16 mouse cellular contexts compared by ENCODE assay signal in genomic region chrX:13518781-13519407, GRCm38 (mm10). TPM values are rescaled to one million over a fixed set of nuclear protein-coding genes. Genes with fewer than 3 reads are reported as not detected.
A peak's percentile ranks its signal among the peaks of the same experiment; 100 is the strongest.
DNase-seq lines count a peak whose midpoint lies in the region; ATAC-seq and TF ChIP-seq lines count a peak whose summit lies in the region.
"Had no signal": no experiment of that assay in that cellular context is flagged by ENCODE, and none has a peak within 500 bp of the region (broad histone marks: within the 10 kb centered on the region; RNA-seq: fewer than 3 reads in every experiment).

No protein-coding gene starts in this region.

- H3K4me1 ChIP-seq in intestine, embryonic 14.5 days (replicated peaks; ENCODE audit: control insufficient read depth, insufficient read depth, low read length): no peaks in the 10 kb centered on the region
- H3K4me1 ChIP-seq in intestine, embryonic 16.5 days (ENCODE audit: control insufficient read depth, insufficient read depth, low read length): no peaks in the 10 kb centered on the region
- H3K4me1 ChIP-seq in midbrain, embryonic 16.5 days (ENCODE audit: control insufficient read depth, insufficient read depth, low read length): no peaks in the 10 kb centered on the region
- H3K4me1 ChIP-seq in midbrain, embryonic 11.5 days (ENCODE audit: control insufficient read depth, insufficient read depth, low read length): no peaks in the 10 kb centered on the region
- peaks cover 10% of the 10 kb centered on the region for H3K4me1 ChIP-seq in olfactory bulb, adult 2 months (ENCODE audit: control insufficient read depth, insufficient read depth, low read length)
- H3K4me1 ChIP-seq: forebrain, embryonic 10.5 days; neural tube, embryonic 12.5 days had no signal

- no peaks in the 10 kb centered on the region for H3K9me3 ChIP-seq in intestine, embryonic 14.5 days (ENCODE audit: control insufficient read depth, low read length)
- no peaks in the 10 kb centered on the region for H3K9me3 ChIP-seq in intestine, embryonic 16.5 days (ENCODE audit: control insufficient read depth, low read length)
- H3K9me3 ChIP-seq in midbrain, embryonic 16.5 days (replicated peaks; ENCODE audit: control insufficient read depth, low read length, poor library complexity, severe bottlenecking): no peaks in the 10 kb centered on the region
- H3K9me3 ChIP-seq in midbrain, embryonic 11.5 days (ENCODE audit: control insufficient read depth, low read length): no peaks in the 10 kb centered on the region
- H3K9me3 ChIP-seq: forebrain, embryonic 10.5 days; G1E; liver, embryonic 13.5 days; neural tube, embryonic 12.5 days had no signal

- DNase-seq in gastrocnemius, adult 2 months: no peak
- no peak for DNase-seq in gastrocnemius, adult 8-10 months (ENCODE audit: low spot score in 2 of 2)
- DNase-seq in intestine, embryonic 14.5 days (ENCODE audit: low spot score): peak; percentile 24
- DNase-seq in midbrain, embryonic 11.5 days (ENCODE audit: low spot score, missing footprints): no peak
- no peak for DNase-seq in thymus, postnatal 25 days
- DNase-seq: kidney, adult 9 months; liver, embryonic 13.5 days; thymus, adult 2 months had no signal

- no peak for ATAC-seq in intestine, embryonic 14.5 days (replicated peaks; ENCODE audit: low FRiP score, low TSS enrichment, low read depth)
- no peak for ATAC-seq in intestine, embryonic 16.5 days
- ATAC-seq in midbrain, embryonic 16.5 days: peak; percentile 57; the same call in 1 of the 2 replicates
- ATAC-seq in midbrain, embryonic 11.5 days (ENCODE audit: low FRiP score): no peak
- ATAC-seq: hindbrain, embryonic 16.5 days had no signal

- H3K4me3 ChIP-seq in gastrocnemius, adult 2 months: no peak overlapping the region
- H3K4me3 ChIP-seq in intestine, embryonic 14.5 days (ENCODE audit: low read depth, low read length): no peak overlapping the region
- no peak overlapping the region for H3K4me3 ChIP-seq in intestine, embryonic 16.5 days (ENCODE audit: low read length)
- H3K4me3 ChIP-seq in midbrain, embryonic 16.5 days (ENCODE audit: low read depth, low read length): no peak overlapping the region
- H3K4me3 ChIP-seq in midbrain, embryonic 11.5 days (ENCODE audit: low read depth, low read length): no peak overlapping the region
- H3K4me3 ChIP-seq in olfactory bulb, adult 2 months (ENCODE audit: insufficient read depth, low read depth, low read length): no peak overlapping the region
- H3K4me3 ChIP-seq: forebrain, embryonic 10.5 days; liver, embryonic 13.5 days; neural tube, embryonic 12.5 days had no signal

- H3K27me3 ChIP-seq in intestine, embryonic 14.5 days (replicated peaks; ENCODE audit: control insufficient read depth, insufficient read depth, low read length): no peaks in the 10 kb centered on the region
- H3K27me3 ChIP-seq in intestine, embryonic 16.5 days (replicated peaks; ENCODE audit: control insufficient read depth, insufficient read depth, low read length): no peaks in the 10 kb centered on the region
- no peaks in the 10 kb centered on the region for H3K27me3 ChIP-seq in midbrain, embryonic 16.5 days (ENCODE audit: control insufficient read depth, insufficient read depth, low read depth, low read length)
- no peaks in the 10 kb centered on the region; the same call in none of the 2 replicates for H3K27me3 ChIP-seq in midbrain, embryonic 11.5 days (ENCODE audit: control insufficient read depth, insufficient read depth, low read length)
- H3K27me3 ChIP-seq: liver, embryonic 13.5 days; neural tube, embryonic 12.5 days had no signal

- no peak for TF ChIP-seq CTCF in gastrocnemius, adult 2 months (IDR thresholded peaks at IDR 0.05)
- no peak for TF ChIP-seq CTCF in olfactory bulb, adult 2 months (IDR thresholded peaks at IDR 0.05; ENCODE audit: insufficient read depth, low read depth, low read length)

- no peak overlapping the region for H3K4me2 ChIP-seq in intestine, embryonic 14.5 days (ENCODE audit: low read length)
- H3K4me2 ChIP-seq in intestine, embryonic 16.5 days (ENCODE audit: low read depth, low read length): no peak overlapping the region
- H3K4me2 ChIP-seq in midbrain, embryonic 16.5 days (ENCODE audit: low read length): no peak overlapping the region
- no peak overlapping the region for H3K4me2 ChIP-seq in midbrain, embryonic 11.5 days
- H3K4me2 ChIP-seq: liver, embryonic 13.5 days; neural tube, embryonic 12.5 days had no signal

- H3K36me3 ChIP-seq in intestine, embryonic 14.5 days (ENCODE audit: control insufficient read depth, insufficient read depth, low read length): no peaks in the 10 kb centered on the region
- no peaks in the 10 kb centered on the region for H3K36me3 ChIP-seq in intestine, embryonic 16.5 days (ENCODE audit: control insufficient read depth, insufficient read depth, low read length)
- no peaks in the 10 kb centered on the region for H3K36me3 ChIP-seq in midbrain, embryonic 16.5 days (ENCODE audit: control insufficient read depth, insufficient read depth, low read length)
- H3K36me3 ChIP-seq in midbrain, embryonic 11.5 days (ENCODE audit: control insufficient read depth, insufficient read depth, low read length): no peaks in the 10 kb centered on the region
- H3K36me3 ChIP-seq: forebrain, embryonic 10.5 days; G1E; liver, embryonic 13.5 days; neural tube, embryonic 12.5 days had no signal

- no peak overlapping the region for H3K9ac ChIP-seq in intestine, embryonic 14.5 days (ENCODE audit: low read length)
- H3K9ac ChIP-seq in intestine, embryonic 16.5 days (ENCODE audit: low read depth, low read length): no peak overlapping the region
- H3K9ac ChIP-seq in midbrain, embryonic 16.5 days (ENCODE audit: low read depth, low read length): no peak overlapping the region
- no peak overlapping the region for H3K9ac ChIP-seq in midbrain, embryonic 11.5 days (ENCODE audit: low read length)
- H3K9ac ChIP-seq: liver, embryonic 13.5 days; neural tube, embryonic 12.5 days had no signal

- TF ChIP-seq POLR2A in olfactory bulb, adult 2 months (IDR thresholded peaks at IDR 0.05; ENCODE audit: insufficient read depth, low read depth, low read length): no peak

- intact Hi-C loops in gastrocnemius, adult 2 months (cut with DNase I): no loop called here

- H3K27ac ChIP-seq in gastrocnemius, adult 2 months: peak overlapping the region; percentile 64
- H3K27ac ChIP-seq in intestine, embryonic 14.5 days (ENCODE audit: low read depth): no peak overlapping the region
- no peak overlapping the region for H3K27ac ChIP-seq in intestine, embryonic 16.5 days (ENCODE audit: low read length)
- H3K27ac ChIP-seq in midbrain, embryonic 16.5 days (ENCODE audit: low read length): peak overlapping the region; percentile 55
- no peak overlapping the region for H3K27ac ChIP-seq in midbrain, embryonic 11.5 days (ENCODE audit: low read depth, low read length)
- H3K27ac ChIP-seq in olfactory bulb, adult 2 months (ENCODE audit: insufficient read depth, low read depth, low read length): peak overlapping the region; percentile 44
- H3K27ac ChIP-seq: forebrain, embryonic 10.5 days; liver, embryonic 13.5 days; neural tube, embryonic 12.5 days had no signal

- WGBS in intestine, embryonic 14.5 days: 86% methylated on average over 4 of the region's 4 CpGs
- WGBS in intestine, embryonic 16.5 days: 74% methylated on average over 4 of the region's 4 CpGs
- 67% methylated on average over 4 of the region's 4 CpGs for WGBS in midbrain, embryonic 16.5 days
- WGBS in midbrain, embryonic 11.5 days: 79% methylated on average over 4 of the region's 4 CpGs
- WGBS in olfactory bulb, adult 2 months: 37% methylated on average over 4 of the region's 4 CpGs

RNA-seq across cellular contexts. Expression of gene Nyx, which starts 53.0 kb away (rescaled TPM):
- under 1 TPM in 1 of 2 experiments, not detected in 1; 0.03 TPM for total RNA-seq in gastrocnemius, adult 2 months (2021)
- under 1 TPM in 2 of 4 experiments, not detected in 2; 0.05 to 0.11 TPM for total RNA-seq in gastrocnemius, adult 8-10 months (2022)
- polyA plus RNA-seq in intestine, embryonic 14.5 days (2014; fragmentation: Nextera tagmentation; extraction: Ambion mirVana): 0.04 TPM in 1 of 2 replicates, not detected in the other
- polyA plus RNA-seq in intestine, embryonic 16.5 days (2015; fragmentation: Nextera tagmentation; extraction: Ambion mirVana): 0.04 and 0.05 TPM in 2 replicates
- polyA plus RNA-seq in midbrain, embryonic 16.5 days (2015; fragmentation: Nextera tagmentation; extraction: Ambion mirVana): 0.23 and 0.31 TPM in 2 replicates
- 0.04 and 0.14 TPM in 2 replicates for polyA plus RNA-seq in midbrain, embryonic 11.5 days (2014; fragmentation: Nextera tagmentation; extraction: Ambion mirVana)
- not detected in 2 replicates for polyA plus RNA-seq in olfactory bulb, adult 2 months (2012; ENCODE audit: insufficient read depth, insufficient read length, low replicate concordance, missing spikeins)
- polyA plus RNA-seq: limb, embryonic 11.5 days had no signal

Comparison
In these comparisons a context has a peak if more than half of its experiments do, and no peak if none do; other contexts are left out.
1. H3K27ac ChIP-seq: peak in gastrocnemius, adult 2 months (single experiment), midbrain, embryonic 16.5 days (single experiment) and olfactory bulb, adult 2 months (single experiment); none in intestine, embryonic 14.5 days (single experiment), intestine, embryonic 16.5 days (single experiment) and midbrain, embryonic 11.5 days (single experiment).